Mouse (Mus musculus): ENCODE results near the gene Steap3. TPM values are rescaled to one million over a fixed set of nuclear protein-coding genes. Genes with fewer than 3 reads are reported as not detected.

The Steap3 gene
- polyA plus RNA-seq (2015; fragmentation: Illumina TruSeq; extraction: RNeasy Lipid Tissue Mini Kit (QIAGEN cat#74804); ENCODE audit: low read depth, low replicate concordance) = 4.7 TPM

GRCm38 (mm10) chr1:120272605-120273004 is at the start of gene Steap3:
Gene Steap3 (minus strand): TSS chr1:120272705.

Other genes starting within 250 kb of the Steap3 start
- gene Tmem37, start 198.6 kb downstream of the Steap3 start, polyA plus RNA-seq (2015; fragmentation: Illumina TruSeq; extraction: RNeasy Lipid Tissue Mini Kit (QIAGEN cat#74804); ENCODE audit: low read depth, low replicate concordance) = 1.9 TPM
- gene Dbi, start 151.6 kb downstream of the Steap3 start, polyA plus RNA-seq (2015; fragmentation: Illumina TruSeq; extraction: RNeasy Lipid Tissue Mini Kit (QIAGEN cat#74804); ENCODE audit: low read depth, low replicate concordance) = 756 TPM
- gene 3110009E18Rik, start 151.5 kb downstream of the Steap3 start, polyA plus RNA-seq (2015; fragmentation: Illumina TruSeq; extraction: RNeasy Lipid Tissue Mini Kit (QIAGEN cat#74804); ENCODE audit: low read depth, low replicate concordance) = 3.3 TPM
- 14.3 TPM for gene C1ql2, start 67.9 kb upstream of the Steap3 start, polyA plus RNA-seq (2015; fragmentation: Illumina TruSeq; extraction: RNeasy Lipid Tissue Mini Kit (QIAGEN cat#74804); ENCODE audit: low read depth, low replicate concordance)
- not detected for gene Marco, start 232.3 kb upstream of the Steap3 start, polyA plus RNA-seq (2015; fragmentation: Illumina TruSeq; extraction: RNeasy Lipid Tissue Mini Kit (QIAGEN cat#74804); ENCODE audit: low read depth, low replicate concordance)